Mouse (Mus musculus): ENCODE data around the gene Adcy9. TPM values are rescaled to one million over a fixed set of nuclear protein-coding genes. Genes with fewer than 3 reads are reported as not detected.

Gene Adcy9
- total RNA-seq, 1 experiment from 2014 or later, result 2.8 TPM

- ATAC-seq (replicated peaks; ENCODE audit: insufficient number of reproducible peaks, low FRiP score, low TSS enrichment, poor library complexity, severe bottlenecking), result no peak
These were observed 22.7 kb downstream of the Adcy9 start for GRCm38 (mm10) chr16:4397636-4398035.

GRCm38 (mm10) chr16:4395687-4396341, 24.5 kb downstream of the Adcy9 start:
- no peak for ATAC-seq (replicated peaks; ENCODE audit: insufficient number of reproducible peaks, low FRiP score, low TSS enrichment, poor library complexity, severe bottlenecking)

- no peak for ATAC-seq (replicated peaks; ENCODE audit: insufficient number of reproducible peaks, low FRiP score, low TSS enrichment, poor library complexity, severe bottlenecking)
These were observed 25.2 kb downstream of the Adcy9 start for GRCm38 (mm10) chr16:4394991-4395590.

- ATAC-seq (replicated peaks; ENCODE audit: insufficient number of reproducible peaks, low FRiP score, low TSS enrichment, poor library complexity, severe bottlenecking), result no peak
These were observed 36.7 kb downstream of the Adcy9 start for GRCm38 (mm10) chr16:4383473-4384038.

GRCm38 (mm10) chr16:4382406-4382805, 37.9 kb downstream of the Adcy9 start:
- ATAC-seq (replicated peaks; ENCODE audit: insufficient number of reproducible peaks, low FRiP score, low TSS enrichment, poor library complexity, severe bottlenecking), result no peak

GRCm38 (mm10) chr16:4381487-4381886, 38.8 kb downstream of the Adcy9 start:
- ATAC-seq (replicated peaks; ENCODE audit: insufficient number of reproducible peaks, low FRiP score, low TSS enrichment, poor library complexity, severe bottlenecking), result 0 out of 2 replicates have a peak, but pooled peaks have one; percentile 50

GRCm38 (mm10) chr16:4378788-4379187, 41.5 kb downstream of the Adcy9 start:
- ATAC-seq (replicated peaks; ENCODE audit: insufficient number of reproducible peaks, low FRiP score, low TSS enrichment, poor library complexity, severe bottlenecking), result no peak

GRCm38 (mm10) chr16:4377556-4377955, 42.7 kb downstream of the Adcy9 start:
- no peak for ATAC-seq (replicated peaks; ENCODE audit: insufficient number of reproducible peaks, low FRiP score, low TSS enrichment, poor library complexity, severe bottlenecking)

- ATAC-seq (replicated peaks; ENCODE audit: insufficient number of reproducible peaks, low FRiP score, low TSS enrichment, poor library complexity, severe bottlenecking), result no peak
These were observed 45.4 kb downstream of the Adcy9 start for GRCm38 (mm10) chr16:4374780-4375380.

GRCm38 (mm10) chr16:4374270-4374669, 46.0 kb downstream of the Adcy9 start:
- no peak for ATAC-seq (replicated peaks; ENCODE audit: insufficient number of reproducible peaks, low FRiP score, low TSS enrichment, poor library complexity, severe bottlenecking)

GRCm38 (mm10) chr16:4371039-4371438, 49.3 kb downstream of the Adcy9 start:
- no peak for ATAC-seq (replicated peaks; ENCODE audit: insufficient number of reproducible peaks, low FRiP score, low TSS enrichment, poor library complexity, severe bottlenecking)

- peak; percentile 40; the same call in 1 of the 2 replicates for ATAC-seq (replicated peaks; ENCODE audit: insufficient number of reproducible peaks, low FRiP score, low TSS enrichment, poor library complexity, severe bottlenecking)
These were observed 50.2 kb downstream of the Adcy9 start for GRCm38 (mm10) chr16:4370141-4370541.

- ATAC-seq (replicated peaks; ENCODE audit: insufficient number of reproducible peaks, low FRiP score, low TSS enrichment, poor library complexity, severe bottlenecking), result no peak
These were observed 52.4 kb downstream of the Adcy9 start for GRCm38 (mm10) chr16:4367930-4368329.

GRCm38 (mm10) chr16:4367291-4367690, 53.0 kb downstream of the Adcy9 start:
- ATAC-seq (replicated peaks; ENCODE audit: insufficient number of reproducible peaks, low FRiP score, low TSS enrichment, poor library complexity, severe bottlenecking), result no peak

GRCm38 (mm10) chr16:4366671-4367070, 53.6 kb downstream of the Adcy9 start:
- ATAC-seq (replicated peaks; ENCODE audit: insufficient number of reproducible peaks, low FRiP score, low TSS enrichment, poor library complexity, severe bottlenecking), result no peak

GRCm38 (mm10) chr16:4363341-4364116, 56.8 kb downstream of the Adcy9 start:
- ATAC-seq (replicated peaks; ENCODE audit: insufficient number of reproducible peaks, low FRiP score, low TSS enrichment, poor library complexity, severe bottlenecking), result no peak

- no peak for ATAC-seq (replicated peaks; ENCODE audit: insufficient number of reproducible peaks, low FRiP score, low TSS enrichment, poor library complexity, severe bottlenecking)
These were observed 64.8 kb downstream of the Adcy9 start for GRCm38 (mm10) chr16:4355260-4356043.

GRCm38 (mm10) chr16:4342579-4342978, 77.7 kb downstream of the Adcy9 start:
- ATAC-seq (replicated peaks; ENCODE audit: insufficient number of reproducible peaks, low FRiP score, low TSS enrichment, poor library complexity, severe bottlenecking), result no peak

All from monocyte, adult 5-6 weeks (primary cell).